Mouse (Mus musculus) heart, adult 11 months (tissue): Measurements from ENCODE around the gene Smim22.

ENCODE experiments used
- DNase-seq: peaks from one replicate; pipeline ENCODE4 v3.0.0; 2022

Smim22 gene

GRCm38 (mm10) chr16:5007067-5007466 lies at the start of gene Smim22:
Smim22 (plus strand) TSS chr16:5007288.
- DNase-seq, result peak; percentile 91

- no peak for DNase-seq
These were observed 49.6 kb upstream of the Smim22 start for GRCm38 (mm10) chr16:4957446-4957845.

GRCm38 (mm10) chr16:4960260-4960659 lies 46.8 kb upstream of the Smim22 start:
- DNase-seq, result peak; percentile 90

GRCm38 (mm10) chr16:4963346-4963745 lies 43.7 kb upstream of the Smim22 start:
- DNase-seq, result no peak

GRCm38 (mm10) chr16:4963797-4964709 lies 43.0 kb upstream of the Smim22 start, which contains the start of gene Anks3:
Anks3 (minus strand) TSS chr16:4964205.
- DNase-seq, result peak; percentile 100

GRCm38 (mm10) chr16:4964731-4965391 lies 42.2 kb upstream of the Smim22 start:
- DNase-seq, result no peak

GRCm38 (mm10) chr16:4965392-4966129 lies 41.5 kb upstream of the Smim22 start:
- no peak for DNase-seq

- DNase-seq, result no peak
These were observed 38.7 kb upstream of the Smim22 start for GRCm38 (mm10) chr16:4968426-4968825.

GRCm38 (mm10) chr16:4969055-4969843 lies 37.8 kb upstream of the Smim22 start:
- no peak for DNase-seq

GRCm38 (mm10) chr16:4971626-4972025 lies 35.5 kb upstream of the Smim22 start:
- DNase-seq, result peak; percentile 95

GRCm38 (mm10) chr16:4974521-4974920 lies 32.6 kb upstream of the Smim22 start:
- no peak for DNase-seq

GRCm38 (mm10) chr16:4976180-4976579 lies 30.9 kb upstream of the Smim22 start:
- no peak for DNase-seq

- DNase-seq, result no peak
These were observed 28.6 kb upstream of the Smim22 start for GRCm38 (mm10) chr16:4978275-4979051.

- no peak for DNase-seq
These were observed 27.2 kb upstream of the Smim22 start for GRCm38 (mm10) chr16:4979755-4980380.

- DNase-seq, result no peak
These were observed 22.4 kb upstream of the Smim22 start for GRCm38 (mm10) chr16:4984717-4985116.

- no peak for DNase-seq
These were observed 13.8 kb upstream of the Smim22 start for GRCm38 (mm10) chr16:4993276-4993675.

GRCm38 (mm10) chr16:4997553-4997952 lies 9.5 kb upstream of the Smim22 start, which contains the start of gene Sept12:
Sept12 (minus strand) TSS chr16:4997852.
- DNase-seq, result peak; percentile 94

- no peak for DNase-seq
These were observed 8.1 kb upstream of the Smim22 start for GRCm38 (mm10) chr16:4998984-4999383.

GRCm38 (mm10) chr16:5000611-5001010 lies 6.5 kb upstream of the Smim22 start:
- DNase-seq, result no peak

GRCm38 (mm10) chr16:5007492-5007891 lies 404 bp downstream of the Smim22 start:
- no peak for DNase-seq

GRCm38 (mm10) chr16:5008076-5008475 lies 988 bp downstream of the Smim22 start:
- peak; percentile 89 for DNase-seq
